Mouse (Mus musculus): ENCODE measurements at regions not wholly inside any gene's neighbourhood (a gene's known extent, or its start where the extent isn't known, plus 50 kb on each side); places are given as distances from the start of the nearest gene placed in this dataset.

GRCm38 (mm10) chr8:34612396-34612795, 500.9 kb upstream of the Gm10131 start:
- 72% methylated on average over 3 of the region's 3 CpGs for WGBS
- Histone ChIP-seq H3K36me3 (ENCODE audit: control insufficient read depth, insufficient read depth, low read length) (no peaks in the 10 kb centered on the region), H3K27me3 (ENCODE audit: control insufficient read depth, insufficient read depth, low read length) (no peaks in the 10 kb centered on the region), H3K4me3 (ENCODE audit: low read depth, low read length) (no peak overlapping the region), H3K4me1 (ENCODE audit: control insufficient read depth, insufficient read depth, insufficient read length, low read length) (no peaks in the 10 kb centered on the region), H3K27ac (ENCODE audit: insufficient read depth, low read depth, low read length) (no peak overlapping the region)
- no peak for TF ChIP-seq CTCF (IDR thresholded peaks at IDR 0.05; ENCODE audit: extremely low read depth, insufficient read length, insufficient replicate concordance, low read depth, low read length)
- TF ChIP-seq POLR2A (IDR thresholded peaks at IDR 0.05; ENCODE audit: low read depth, low read length) = no peak

GRCm38 (mm10) chr8:34610186-34610585, 498.6 kb upstream of the Gm10131 start:
- TF ChIP-seq POLR2A (IDR thresholded peaks at IDR 0.05; ENCODE audit: low read depth, low read length) = no peak
- TF ChIP-seq CTCF (IDR thresholded peaks at IDR 0.05; ENCODE audit: extremely low read depth, insufficient read length, insufficient replicate concordance, low read depth, low read length) = no peak
- H3K4me1 ChIP-seq (ENCODE audit: control insufficient read depth, insufficient read depth, insufficient read length, low read length) = no peaks in the 10 kb centered on the region
- no peak overlapping the region for H3K27ac ChIP-seq (ENCODE audit: insufficient read depth, low read depth, low read length)
- H3K27me3 ChIP-seq (ENCODE audit: control insufficient read depth, insufficient read depth, low read length) = no peaks in the 10 kb centered on the region
- no peak overlapping the region for H3K4me3 ChIP-seq (ENCODE audit: low read depth, low read length)
- H3K36me3 ChIP-seq (ENCODE audit: control insufficient read depth, insufficient read depth, low read length) = no peaks in the 10 kb centered on the region

- H3K36me3 ChIP-seq (ENCODE audit: control insufficient read depth, insufficient read depth, low read length) = no peaks in the 10 kb centered on the region
- TF ChIP-seq POLR2A (IDR thresholded peaks at IDR 0.05; ENCODE audit: low read depth, low read length) (no peak), CTCF (IDR thresholded peaks at IDR 0.05; ENCODE audit: extremely low read depth, insufficient read length, insufficient replicate concordance, low read depth, low read length) (no peak)
- H3K4me1 ChIP-seq (ENCODE audit: control insufficient read depth, insufficient read depth, insufficient read length, low read length) = no peaks in the 10 kb centered on the region
- no peak overlapping the region for H3K27ac ChIP-seq (ENCODE audit: insufficient read depth, low read depth, low read length)
- H3K4me3 ChIP-seq (ENCODE audit: low read depth, low read length) = no peak overlapping the region
- 93% methylated on average over 2 of the region's 2 CpGs for WGBS
- no peaks in the 10 kb centered on the region for H3K27me3 ChIP-seq (ENCODE audit: control insufficient read depth, insufficient read depth, low read length)
Observed at GRCm38 (mm10) chr8:34607426-34607825, 495.9 kb upstream of the Gm10131 start.

GRCm38 (mm10) chr8:34605031-34605430, 493.5 kb upstream of the Gm10131 start:
- H3K4me3 ChIP-seq (ENCODE audit: low read depth, low read length) = no peak overlapping the region
- no peak overlapping the region for H3K27ac ChIP-seq (ENCODE audit: insufficient read depth, low read depth, low read length)
- H3K4me1 ChIP-seq (ENCODE audit: control insufficient read depth, insufficient read depth, insufficient read length, low read length) = no peaks in the 10 kb centered on the region
- H3K27me3 ChIP-seq (ENCODE audit: control insufficient read depth, insufficient read depth, low read length) = no peaks in the 10 kb centered on the region
- no peaks in the 10 kb centered on the region for H3K36me3 ChIP-seq (ENCODE audit: control insufficient read depth, insufficient read depth, low read length)
- no peak for TF ChIP-seq CTCF (IDR thresholded peaks at IDR 0.05; ENCODE audit: extremely low read depth, insufficient read length, insufficient replicate concordance, low read depth, low read length)
- no peak for TF ChIP-seq POLR2A (IDR thresholded peaks at IDR 0.05; ENCODE audit: low read depth, low read length)
- 92% methylated on average over 2 of the region's 2 CpGs for WGBS

GRCm38 (mm10) chr8:34604581-34604980, 493.0 kb upstream of the Gm10131 start:
- Histone ChIP-seq H3K4me3 (ENCODE audit: low read depth, low read length) (no peak overlapping the region), H3K4me1 (ENCODE audit: control insufficient read depth, insufficient read depth, insufficient read length, low read length) (no peaks in the 10 kb centered on the region), H3K36me3 (ENCODE audit: control insufficient read depth, insufficient read depth, low read length) (no peaks in the 10 kb centered on the region), H3K27me3 (ENCODE audit: control insufficient read depth, insufficient read depth, low read length) (no peaks in the 10 kb centered on the region), H3K27ac (ENCODE audit: insufficient read depth, low read depth, low read length) (no peak overlapping the region)
- whole genome bisulfite sequencing = 72% methylated on average over 2 of the region's 2 CpGs
- no peak for TF ChIP-seq POLR2A (IDR thresholded peaks at IDR 0.05; ENCODE audit: low read depth, low read length)
- TF ChIP-seq CTCF (IDR thresholded peaks at IDR 0.05; ENCODE audit: extremely low read depth, insufficient read length, insufficient replicate concordance, low read depth, low read length) = no peak

- TF ChIP-seq CTCF (IDR thresholded peaks at IDR 0.05; ENCODE audit: extremely low read depth, insufficient read length, insufficient replicate concordance, low read depth, low read length) (no peak), POLR2A (IDR thresholded peaks at IDR 0.05; ENCODE audit: low read depth, low read length) (no peak)
- no peaks in the 10 kb centered on the region for H3K36me3 ChIP-seq (ENCODE audit: control insufficient read depth, insufficient read depth, low read length)
- no peaks in the 10 kb centered on the region for H3K27me3 ChIP-seq (ENCODE audit: control insufficient read depth, insufficient read depth, low read length)
- 83% methylated on average over 3 of the region's 3 CpGs for WGBS
- H3K27ac ChIP-seq (ENCODE audit: insufficient read depth, low read depth, low read length) = no peak overlapping the region
- no peak overlapping the region for H3K4me3 ChIP-seq (ENCODE audit: low read depth, low read length)
- no peaks in the 10 kb centered on the region for H3K4me1 ChIP-seq (ENCODE audit: control insufficient read depth, insufficient read depth, insufficient read length, low read length)
Observed at GRCm38 (mm10) chr8:34601426-34601953, 490.0 kb upstream of the Gm10131 start.

- 82% methylated on average over 5 of the region's 5 CpGs for WGBS
- no peak for TF ChIP-seq CTCF (IDR thresholded peaks at IDR 0.05; ENCODE audit: extremely low read depth, insufficient read length, insufficient replicate concordance, low read depth, low read length)
- TF ChIP-seq POLR2A (IDR thresholded peaks at IDR 0.05; ENCODE audit: low read depth, low read length) = no peak
- H3K27ac ChIP-seq (ENCODE audit: insufficient read depth, low read depth, low read length) = no peak overlapping the region
- no peaks in the 10 kb centered on the region for H3K36me3 ChIP-seq (ENCODE audit: control insufficient read depth, insufficient read depth, low read length)
- H3K27me3 ChIP-seq (ENCODE audit: control insufficient read depth, insufficient read depth, low read length) = no peaks in the 10 kb centered on the region
- no peak overlapping the region for H3K4me3 ChIP-seq (ENCODE audit: low read depth, low read length)
- H3K4me1 ChIP-seq (ENCODE audit: control insufficient read depth, insufficient read depth, insufficient read length, low read length) = no peaks in the 10 kb centered on the region
Observed at GRCm38 (mm10) chr8:34600880-34601279, 489.3 kb upstream of the Gm10131 start.
